Mouse (Mus musculus): ENCODE data around the gene Chrnb2.
"Not testable (repeated sequence)": the region's sequence is repeated elsewhere in the genome, so short reads cannot be mapped to it uniquely, and the experiment has no call there.

Chrnb2 gene

GRCm38 (mm10) chr3:89764119-89764724, at the start of gene Chrnb2:
TSS of gene Chrnb2 (minus strand) at chr3:89764632.
- peak; percentile 91 for DNase-seq

GRCm38 (mm10) chr3:89814051-89814450, 49.6 kb upstream of the Chrnb2 start:
- no peak for DNase-seq

GRCm38 (mm10) chr3:89812166-89812565, 47.7 kb upstream of the Chrnb2 start:
- DNase-seq, result no peak

- DNase-seq, result no peak
Observed at GRCm38 (mm10) chr3:89810841-89811240, 46.4 kb upstream of the Chrnb2 start.

- no peak for DNase-seq
Observed at GRCm38 (mm10) chr3:89808638-89809037, 44.2 kb upstream of the Chrnb2 start.

GRCm38 (mm10) chr3:89807881-89808280, 43.4 kb upstream of the Chrnb2 start:
- no peak for DNase-seq

- DNase-seq, result no peak
Observed at GRCm38 (mm10) chr3:89807171-89807570, 42.7 kb upstream of the Chrnb2 start.

- no peak for DNase-seq
Observed at GRCm38 (mm10) chr3:89806751-89807150, 42.3 kb upstream of the Chrnb2 start.

GRCm38 (mm10) chr3:89805179-89805578, 40.7 kb upstream of the Chrnb2 start:
- DNase-seq, result no peak

GRCm38 (mm10) chr3:89802876-89803275, 38.4 kb upstream of the Chrnb2 start:
- DNase-seq, result no peak

- DNase-seq, result no peak
Observed at GRCm38 (mm10) chr3:89801507-89801847, 37.0 kb upstream of the Chrnb2 start.

GRCm38 (mm10) chr3:89800774-89801506, 36.5 kb upstream of the Chrnb2 start:
- DNase-seq, result no peak

- DNase-seq, result not testable (repeated sequence)
Observed at GRCm38 (mm10) chr3:89800078-89800477, 35.6 kb upstream of the Chrnb2 start.

GRCm38 (mm10) chr3:89799476-89799875, 35.0 kb upstream of the Chrnb2 start:
- DNase-seq, result peak; percentile 30

- no peak for DNase-seq
Observed at GRCm38 (mm10) chr3:89798518-89798917, 34.1 kb upstream of the Chrnb2 start.

- DNase-seq, result no peak
Observed at GRCm38 (mm10) chr3:89796358-89796757, 31.9 kb upstream of the Chrnb2 start.

- no peak for DNase-seq
Observed at GRCm38 (mm10) chr3:89795746-89796145, 31.3 kb upstream of the Chrnb2 start.

GRCm38 (mm10) chr3:89794616-89795015, 30.2 kb upstream of the Chrnb2 start:
- DNase-seq, result no peak

- no peak for DNase-seq
Observed at GRCm38 (mm10) chr3:89788680-89789352, 24.4 kb upstream of the Chrnb2 start.

- no peak for DNase-seq
Observed at GRCm38 (mm10) chr3:89786275-89786674, 21.8 kb upstream of the Chrnb2 start.

- peak; percentile 74 for DNase-seq
Observed at GRCm38 (mm10) chr3:89784991-89785753, 20.7 kb upstream of the Chrnb2 start.

- DNase-seq, result no peak
Observed at GRCm38 (mm10) chr3:89781640-89782039, 17.2 kb upstream of the Chrnb2 start.

GRCm38 (mm10) chr3:89780102-89780501, 15.7 kb upstream of the Chrnb2 start:
- no peak for DNase-seq
